Mouse (Mus musculus) forebrain, embryonic 11.5 days (tissue): ENCODE measurements around the gene Sult6b2. TPM values are rescaled to one million over a fixed set of nuclear protein-coding genes. Genes with fewer than 3 reads are reported as not detected.

Experiments used
- ATAC-seq: fragments of 200-750 bp; cut with Nextera tagmentation; replicated peaks from 2 replicates; pipeline ENCODE4 v1.8.0; 2017; ENCODE audit warnings: moderate TSS enrichment; ENCODE audit not compliant: low FRiP score
- DNase-seq: peaks from one replicate; pipeline ENCODE4 v3.0.0-alpha.2; 2017; ENCODE audit warnings: low spot score
- H3K27ac ChIP-seq: fragments of 300-500 bp; sonication (generic); 2 replicates; pipeline ENCODE4 v1.5.1; 2014; ENCODE audit warnings: low read depth, low read length
- H3K27me3 ChIP-seq: fragments of 300-500 bp; sonication (generic); 2 replicates; pipeline ENCODE4 v1.6.1; 2014; ENCODE audit warnings: mild to moderate bottlenecking, low read length, mixed read lengths; ENCODE audit not compliant: control insufficient read depth, insufficient read depth
- H3K36me3 ChIP-seq: fragments of 300-500 bp; sonication (generic); 2 replicates; pipeline ENCODE4 v1.6.1; 2014; ENCODE audit warnings: mild to moderate bottlenecking, low read length, moderate library complexity, mixed read lengths; ENCODE audit not compliant: control insufficient read depth, insufficient read depth
- H3K4me1 ChIP-seq: fragments of 300-500 bp; sonication (generic); replicated peaks from 2 replicates; pipeline ENCODE4 v1.6.1; 2014; ENCODE audit warnings: low read length, mixed read lengths; ENCODE audit not compliant: control insufficient read depth, insufficient read depth
- H3K4me2 ChIP-seq: fragments of 300-500 bp; sonication (generic); 2 replicates; pipeline ENCODE4 v1.6.1; 2014; ENCODE audit warnings: low read depth, mild to moderate bottlenecking, low read length, moderate library complexity, mixed read lengths; ENCODE audit not compliant: severe bottlenecking
- H3K4me3 ChIP-seq: fragments of 300-500 bp; sonication (generic); 2 replicates; pipeline ENCODE4 v1.5.1; 2014; ENCODE audit warnings: low read depth, low read length
- H3K9ac ChIP-seq: fragments of 300-500 bp; sonication (generic); 2 replicates; pipeline ENCODE4 v1.6.1; 2014; ENCODE audit warnings: low read length
- H3K9me3 ChIP-seq: fragments of 300-500 bp; sonication (generic); 2 replicates; pipeline ENCODE4 v1.6.1; 2016; ENCODE audit warnings: low read length, mixed read lengths; ENCODE audit not compliant: control insufficient read depth
- WGBS: fragments of 180-500 bp; shearing (Covaris S2); extraction: QIAGEN DNeasy Blood & Tissue Kit; methylation state at CpG from one replicate; pipeline ENCODE4 v1.1.7; 2014; 5-methylcytosine and 5-hydroxymethylcytosine counted together
- polyA plus RNA-seq: library from polyadenylated mRNA; unstranded; fragments of >200 nt; fragmentation: Nextera tagmentation; extraction: Ambion mirVana; gene quantifications from 2 replicates; pipeline ENCODE4 v1.2.1, GENCODE M21; 2014

Gene Sult6b2
- polyA plus RNA-seq, 1 experiment from 2014 or later, result 0.29 TPM

- Histone ChIP-seq H3K36me3 (no peaks in the 10 kb centered on the region), H3K4me2 (no peak overlapping the region), H3K9me3 (no peaks in the 10 kb centered on the region), H3K4me1 (no peaks in the 10 kb centered on the region), H3K27me3 (no peaks in the 10 kb centered on the region), H3K27ac (no peak overlapping the region), H3K4me3 (no peak overlapping the region), H3K9ac (no peak overlapping the region)
- DNase-seq (peak; percentile 40), ATAC-seq (no peak)
- 68% methylated on average over 11 of the region's 11 CpGs for WGBS
Measured at GRCm38 (mm10) chr6:142802617-142803525, 1.4 kb downstream of the Sult6b2 start.

DNA sequence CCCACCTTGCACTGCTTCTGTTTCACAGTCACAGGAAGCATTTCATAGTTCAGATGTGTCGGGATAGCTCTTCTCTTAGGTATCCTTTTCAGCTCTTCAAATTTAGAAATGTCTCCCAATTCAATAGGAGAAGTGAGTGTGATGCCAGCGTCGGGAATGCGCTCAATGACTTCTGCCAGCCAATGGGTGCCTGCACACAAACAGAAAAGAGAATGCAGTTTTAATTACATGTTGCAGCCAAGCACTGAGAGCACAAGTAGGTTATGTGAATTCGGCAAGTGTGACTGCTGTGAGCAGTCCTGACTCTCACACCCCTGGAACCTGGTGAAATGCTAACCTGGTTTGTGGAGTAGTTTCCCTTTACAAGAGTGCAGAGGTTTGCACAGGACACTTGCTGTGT lies 2.6 kb downstream of the Sult6b2 start:
- ATAC-seq (no peak), DNase-seq (peak; percentile 44)
- no peaks in the 10 kb centered on the region for H3K36me3 ChIP-seq
- no peak overlapping the region for H3K9ac ChIP-seq
- H3K4me3 ChIP-seq, result no peak overlapping the region
- no peak overlapping the region for H3K27ac ChIP-seq
- no peaks in the 10 kb centered on the region for H3K27me3 ChIP-seq
- H3K4me2 ChIP-seq, result no peak overlapping the region
- 77% methylated on average over 5 of the region's 5 CpGs for WGBS
- no peaks in the 10 kb centered on the region for H3K4me1 ChIP-seq
- H3K9me3 ChIP-seq, result no peaks in the 10 kb centered on the region

GRCm38 (mm10) chr6:142799704-142800374 lies 4.5 kb downstream of the Sult6b2 start:
- Histone ChIP-seq H3K27me3 (no peaks in the 10 kb centered on the region), H3K4me3 (no peak overlapping the region), H3K27ac (no peak overlapping the region), H3K9ac (no peak overlapping the region), H3K36me3 (no peaks in the 10 kb centered on the region), H3K4me1 (no peaks in the 10 kb centered on the region), H3K9me3 (no peaks in the 10 kb centered on the region), H3K4me2 (no peak overlapping the region)
- no peak for ATAC-seq
- DNase-seq, result peak; percentile 40
- 81% methylated on average over 7 of the region's 7 CpGs for WGBS

- Histone ChIP-seq H3K9ac (no peak overlapping the region), H3K9me3 (no peaks in the 10 kb centered on the region), H3K4me1 (no peaks in the 10 kb centered on the region), H3K27ac (no peak overlapping the region), H3K27me3 (no peaks in the 10 kb centered on the region), H3K4me2 (no peak overlapping the region), H3K4me3 (no peak overlapping the region), H3K36me3 (no peaks in the 10 kb centered on the region)
- no peak for ATAC-seq
- DNase-seq, result peak; percentile 41
- 77% methylated on average over 9 of the region's 9 CpGs for WGBS
Measured at GRCm38 (mm10) chr6:142798837-142799236, 5.5 kb downstream of the Sult6b2 start.

DNA sequence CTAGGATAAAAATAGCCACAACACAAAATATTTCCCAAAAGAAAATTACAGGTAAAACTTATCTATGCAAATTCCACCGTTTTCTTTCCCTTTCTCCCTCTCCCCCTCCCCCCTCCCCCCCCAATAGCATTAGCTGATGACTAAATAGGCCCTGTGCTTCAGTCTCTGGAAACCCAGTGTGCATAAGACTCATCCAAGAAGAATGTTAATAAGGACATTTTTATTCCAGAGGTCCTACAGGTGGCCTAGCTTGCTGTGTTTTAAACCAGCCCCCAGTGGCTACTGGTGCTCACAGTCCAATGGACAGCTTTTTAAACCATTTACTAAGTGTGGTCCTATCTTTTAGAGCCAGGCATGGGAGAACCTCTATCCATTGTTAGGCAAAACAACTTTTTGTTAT lies 6.3 kb downstream of the Sult6b2 start:
- DNase-seq (no peak), ATAC-seq (no peak)
- WGBS, result 78% methylated on average over 1 of the region's 1 CpGs
- Histone ChIP-seq H3K4me3 (no peak overlapping the region), H3K27me3 (no peaks in the 10 kb centered on the region), H3K4me1 (no peaks in the 10 kb centered on the region), H3K9ac (no peak overlapping the region), H3K9me3 (no peaks in the 10 kb centered on the region), H3K36me3 (no peaks in the 10 kb centered on the region), H3K4me2 (no peak overlapping the region), H3K27ac (no peak overlapping the region)

GRCm38 (mm10) chr6:142795655-142796441 lies 8.5 kb downstream of the Sult6b2 start:
- 90% methylated on average over 15 of the region's 15 CpGs for WGBS
- Histone ChIP-seq H3K4me3 (no peak overlapping the region), H3K27me3 (no peaks in the 10 kb centered on the region), H3K4me1 (no peaks in the 10 kb centered on the region), H3K36me3 (no peaks in the 10 kb centered on the region), H3K27ac (no peak overlapping the region), H3K4me2 (no peak overlapping the region), H3K9me3 (no peaks in the 10 kb centered on the region), H3K9ac (no peak overlapping the region)
- peak; percentile 41 for DNase-seq
- ATAC-seq, result no peak

DNA sequence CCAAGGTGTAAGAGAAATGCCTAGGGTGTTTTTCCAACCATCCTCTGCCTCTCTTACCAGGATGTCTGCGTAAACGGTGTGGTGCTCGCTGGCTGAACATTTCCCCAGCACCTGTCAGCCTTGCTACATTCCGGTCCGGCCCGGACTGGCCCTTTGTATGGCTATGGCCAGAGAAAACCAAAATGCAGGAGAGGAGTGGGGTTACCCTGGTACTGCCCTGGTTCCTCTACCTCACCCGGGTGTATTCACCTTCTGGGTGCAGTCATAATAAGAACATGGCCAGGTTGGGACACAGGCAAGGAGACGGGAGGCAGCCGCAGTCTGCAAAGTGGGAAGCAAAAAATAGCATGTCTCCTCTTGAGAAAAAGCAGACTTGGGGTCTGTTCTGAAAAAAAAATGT lies 9.2 kb downstream of the Sult6b2 start:
- Histone ChIP-seq H3K9me3 (no peaks in the 10 kb centered on the region), H3K4me3 (no peak overlapping the region), H3K4me1 (no peaks in the 10 kb centered on the region), H3K9ac (no peak overlapping the region), H3K36me3 (no peaks in the 10 kb centered on the region), H3K27ac (no peak overlapping the region), H3K27me3 (no peaks in the 10 kb centered on the region), H3K4me2 (no peak overlapping the region)
- DNase-seq (peak; percentile 45), ATAC-seq (no peak)
- WGBS, result 91% methylated on average over 9 of the region's 9 CpGs

GRCm38 (mm10) chr6:142793468-142793867 lies 10.8 kb downstream of the Sult6b2 start:
- H3K36me3 ChIP-seq, result no peaks in the 10 kb centered on the region
- H3K4me1 ChIP-seq, result no peaks in the 10 kb centered on the region
- ATAC-seq (no peak), DNase-seq (peak; percentile 50)
- H3K27me3 ChIP-seq, result no peaks in the 10 kb centered on the region
- no peak overlapping the region for H3K9ac ChIP-seq
- no peak overlapping the region for H3K27ac ChIP-seq
- H3K4me3 ChIP-seq, result no peak overlapping the region
- WGBS, result 38% methylated on average over 7 of the region's 7 CpGs
- no peaks in the 10 kb centered on the region for H3K9me3 ChIP-seq
- H3K4me2 ChIP-seq, result no peak overlapping the region
